ENCODE assay signal across 25 mouse cellular contexts in genomic region chr4:67547957-67548356, GRCm38 (mm10).
DNase-seq lines count a peak whose midpoint lies in the region; ATAC-seq lines count a peak whose summit lies in the region.
"Had no signal": no experiment of that assay in that cellular context is flagged by ENCODE, and none has a peak within 500 bp of the region (broad histone marks: within the 10 kb centered on the region; RNA-seq: fewer than 3 reads in every experiment).

No protein-coding gene starts in this region.

- DNase-seq in left cerebral cortex, postnatal 4 days = peak; percentile 63
- DNase-seq in left cerebral cortex, adult 8-10 months (ENCODE audit: low spot score in 2 of 2) = no peak
- peak; percentile 81 to 82 for DNase-seq in cerebellum, adult 18-20 months
- DNase-seq in cerebellum, postnatal 10 days = peak; percentile 84 to 86
- no peak for DNase-seq in hindbrain, embryonic 14.5 days (ENCODE audit: low spot score)
- no peak for DNase-seq in heart, postnatal 4 days
- DNase-seq in forebrain, embryonic 10.5 days (ENCODE audit: extremely low spot score, low spot score) = no peak
- DNase-seq: forebrain, postnatal 0 days; gastrocnemius, postnatal 10 days; heart, postnatal 10 days; kidney, adult 18-20 months; kidney, postnatal 25 days; thymus, adult 2 months; thymus, postnatal 36 days had no signal

- ATAC-seq in hindbrain, embryonic 14.5 days (ENCODE audit: low FRiP score) = no peak
- ATAC-seq: forebrain, postnatal 0 days; hindbrain, embryonic 16.5 days; midbrain, embryonic 16.5 days; Patski had no signal

- H3K36me3 ChIP-seq in hindbrain, embryonic 14.5 days (replicated peaks; ENCODE audit: control insufficient read depth, insufficient read depth) = no peaks in the 10 kb centered on the region
- no peaks in the 10 kb centered on the region for H3K36me3 ChIP-seq in forebrain, embryonic 10.5 days (replicated peaks)
- H3K36me3 ChIP-seq: embryonic facial prominence, embryonic 13.5 days; heart, embryonic 13.5 days; hindbrain, embryonic 10.5 days; kidney, embryonic 15.5 days; limb, embryonic 13.5 days; lung, embryonic 15.5 days had no signal

- H3K9ac ChIP-seq in hindbrain, embryonic 14.5 days = no peak overlapping the region
- H3K9ac ChIP-seq: embryonic facial prominence, embryonic 13.5 days; forebrain, postnatal 0 days; heart, embryonic 13.5 days; kidney, embryonic 15.5 days; limb, embryonic 13.5 days; lung, embryonic 15.5 days had no signal

- H3K4me2 ChIP-seq in hindbrain, embryonic 14.5 days (replicated peaks) = no peak overlapping the region
- H3K4me2 ChIP-seq: embryonic facial prominence, embryonic 13.5 days; heart, embryonic 13.5 days; kidney, embryonic 15.5 days; limb, embryonic 13.5 days; liver, embryonic 11.5 days; lung, embryonic 15.5 days; midbrain, embryonic 11.5 days had no signal

- 92% methylated on average over 1 of the region's 1 CpGs for WGBS in hindbrain, embryonic 14.5 days
- 97% methylated on average over 1 of the region's 1 CpGs for WGBS in forebrain, embryonic 10.5 days

- H3K27me3 ChIP-seq in hindbrain, embryonic 14.5 days (ENCODE audit: control insufficient read depth, insufficient read depth, low read length) = no peaks in the 10 kb centered on the region
- H3K27me3 ChIP-seq in forebrain, embryonic 10.5 days (ENCODE audit: poor library complexity, severe bottlenecking) = no peaks in the 10 kb centered on the region
- H3K27me3 ChIP-seq: embryonic facial prominence, embryonic 13.5 days; heart, embryonic 13.5 days; kidney, embryonic 15.5 days; limb, embryonic 13.5 days; lung, embryonic 15.5 days; Patski had no signal

- H3K9me3 ChIP-seq in hindbrain, embryonic 14.5 days (ENCODE audit: control insufficient read depth, low read length) = no peaks in the 10 kb centered on the region
- H3K9me3 ChIP-seq in forebrain, embryonic 10.5 days = no peaks in the 10 kb centered on the region
- H3K9me3 ChIP-seq: embryonic facial prominence, embryonic 13.5 days; heart, embryonic 13.5 days; hindbrain, embryonic 10.5 days; kidney, embryonic 15.5 days; limb, embryonic 13.5 days; lung, embryonic 15.5 days had no signal

- intact Hi-C loops in left cerebral cortex, postnatal 4 days (cut with DNase I) = no loop called here

- H3K27ac ChIP-seq in hindbrain, embryonic 14.5 days = no peak overlapping the region
- no peak overlapping the region for H3K27ac ChIP-seq in forebrain, embryonic 10.5 days
- H3K27ac ChIP-seq: embryonic facial prominence, embryonic 13.5 days; heart, embryonic 13.5 days; hindbrain, embryonic 10.5 days; kidney, embryonic 15.5 days; limb, embryonic 13.5 days; lung, embryonic 15.5 days had no signal

- H3K4me3 ChIP-seq in hindbrain, embryonic 14.5 days (replicated peaks; ENCODE audit: low read length) = no peak overlapping the region
- no peak overlapping the region for H3K4me3 ChIP-seq in forebrain, embryonic 10.5 days
- H3K4me3 ChIP-seq: embryonic facial prominence, embryonic 13.5 days; heart, embryonic 13.5 days; hindbrain, embryonic 10.5 days; kidney, embryonic 15.5 days; limb, embryonic 13.5 days; lung, embryonic 15.5 days had no signal

- no peaks in the 10 kb centered on the region for H3K4me1 ChIP-seq in hindbrain, embryonic 14.5 days (replicated peaks; ENCODE audit: control insufficient read depth, insufficient read depth, low read length)
- H3K4me1 ChIP-seq in forebrain, embryonic 10.5 days = no peaks in the 10 kb centered on the region
- H3K4me1 ChIP-seq: embryonic facial prominence, embryonic 13.5 days; heart, embryonic 13.5 days; hindbrain, embryonic 10.5 days; kidney, embryonic 15.5 days; limb, embryonic 13.5 days; lung, embryonic 15.5 days had no signal

Comparison
In these comparisons a context has a peak if more than half of its experiments do, and no peak if none do; other contexts are left out.
1. DNase-seq: peak in left cerebral cortex, postnatal 4 days (single experiment), cerebellum, adult 18-20 months (2 of 2) and cerebellum, postnatal 10 days (2 of 2); none in left cerebral cortex, adult 8-10 months (0 of 2), hindbrain, embryonic 14.5 days (single experiment), heart, postnatal 4 days (single experiment) and forebrain, embryonic 10.5 days (single experiment).